Mouse (Mus musculus) embryo, embryonic 10 days (tissue): Measurements from ENCODE around the gene Mmel1.

Experiments used
- DNase-seq: peaks from one replicate; pipeline ENCODE4 v3.0.0-alpha.2; 2015; ENCODE audit warnings: low spot score

The Mmel1 gene

DNA sequence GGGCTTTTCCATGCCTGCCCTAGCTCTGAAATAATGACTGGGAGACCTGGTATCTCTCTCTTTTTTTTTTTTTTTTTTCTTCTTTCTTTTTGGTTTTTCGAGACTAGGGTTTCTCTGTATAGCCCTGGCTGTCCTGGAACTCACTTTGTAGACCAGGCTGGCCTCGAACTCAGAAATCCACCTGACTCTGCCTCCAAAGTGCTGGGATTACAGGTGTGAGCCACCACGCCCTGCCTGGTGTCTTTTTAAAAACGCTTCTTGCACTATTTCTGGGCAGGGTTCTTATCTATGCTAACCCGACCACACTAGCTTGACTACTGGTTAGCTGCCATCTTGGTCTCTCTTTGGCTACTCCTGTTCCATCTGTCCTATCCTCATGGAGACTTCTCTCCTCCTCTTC lies 39.1 kb downstream of the Mmel1 start:
- no peak for DNase-seq

DNA sequence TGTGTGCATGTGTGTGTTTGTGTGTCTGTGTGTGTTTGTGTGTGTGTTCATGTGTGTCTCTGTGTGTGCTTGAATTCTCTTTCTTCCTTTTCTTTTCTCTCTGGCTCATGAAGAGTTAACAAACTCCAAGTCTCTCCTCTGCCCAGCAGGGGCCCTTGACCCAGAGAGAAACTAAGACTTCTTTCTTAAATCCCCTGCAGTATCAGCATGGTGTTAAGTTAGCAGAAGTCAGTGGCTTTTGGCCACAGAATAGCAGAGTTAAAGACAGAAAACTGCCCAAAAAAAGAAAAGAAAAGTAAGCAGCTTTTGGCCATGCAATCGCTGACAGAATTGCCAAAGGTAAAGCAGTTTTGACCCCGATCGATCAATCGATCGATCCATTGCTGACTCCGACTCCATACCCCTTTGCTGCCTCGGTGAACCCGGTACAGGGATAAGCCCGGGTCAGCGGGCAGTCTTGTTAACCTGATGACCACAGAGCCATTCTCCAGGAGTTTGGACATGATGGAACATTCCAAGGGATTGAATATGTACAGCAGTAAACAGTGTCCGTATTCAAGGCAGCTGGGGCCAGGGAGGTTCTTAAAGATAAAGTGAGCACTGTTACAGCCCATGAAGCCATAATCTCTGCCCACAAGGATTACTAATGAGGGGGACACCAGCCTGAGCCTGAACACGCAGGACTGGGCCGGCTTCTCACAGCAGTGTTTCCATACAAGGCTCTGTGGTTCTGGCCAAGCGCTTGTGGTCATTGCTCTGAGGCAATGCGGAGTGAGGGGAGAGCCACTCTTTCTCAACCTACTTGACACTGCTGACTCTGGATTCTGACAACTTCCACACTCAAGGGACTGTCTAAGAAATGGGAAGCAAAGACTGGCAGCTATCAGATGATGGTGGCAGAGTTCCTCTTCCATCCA lies 41.5 kb downstream of the Mmel1 start:
- no peak for DNase-seq

DNA sequence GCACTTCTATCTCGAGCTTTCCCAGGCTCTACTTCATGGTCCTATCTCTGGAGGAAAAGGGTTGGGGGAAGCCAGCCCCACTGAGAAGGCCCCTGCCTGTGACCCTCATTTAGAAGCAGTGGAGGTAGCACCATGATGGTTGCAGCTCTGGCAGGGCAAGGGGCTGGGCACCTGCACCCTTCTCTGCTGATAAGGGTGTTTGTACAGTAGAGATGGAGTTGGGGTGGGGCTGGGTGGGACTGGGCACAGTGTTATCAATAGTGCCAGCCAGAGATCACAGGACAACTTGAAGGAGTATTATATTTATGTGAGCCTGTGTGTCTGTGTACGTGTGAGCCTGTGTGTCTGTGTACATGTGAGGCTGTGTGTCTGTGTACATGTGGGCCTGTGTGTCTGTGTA lies 42.3 kb downstream of the Mmel1 start:
- DNase-seq = no peak

DNA sequence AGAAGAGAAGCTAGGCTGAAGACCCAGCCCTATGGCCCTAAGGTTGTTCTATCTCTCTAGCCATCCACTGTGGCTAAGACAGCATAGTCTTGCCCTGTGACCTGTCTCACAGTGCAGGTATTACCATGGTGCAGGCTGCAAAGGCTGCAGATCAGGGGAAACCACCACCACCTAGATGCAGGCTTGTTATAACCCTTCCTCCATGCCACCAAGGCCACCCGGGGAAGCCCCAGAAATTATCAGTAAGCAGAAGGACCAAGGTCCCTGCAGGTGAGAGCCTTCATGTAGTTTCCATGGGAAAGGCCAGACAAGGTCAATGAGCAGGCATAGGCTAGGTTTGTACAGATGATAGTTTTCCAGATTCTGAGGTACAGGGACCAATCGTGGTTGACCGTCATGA lies 44.5 kb downstream of the Mmel1 start:
- DNase-seq = no peak

DNA sequence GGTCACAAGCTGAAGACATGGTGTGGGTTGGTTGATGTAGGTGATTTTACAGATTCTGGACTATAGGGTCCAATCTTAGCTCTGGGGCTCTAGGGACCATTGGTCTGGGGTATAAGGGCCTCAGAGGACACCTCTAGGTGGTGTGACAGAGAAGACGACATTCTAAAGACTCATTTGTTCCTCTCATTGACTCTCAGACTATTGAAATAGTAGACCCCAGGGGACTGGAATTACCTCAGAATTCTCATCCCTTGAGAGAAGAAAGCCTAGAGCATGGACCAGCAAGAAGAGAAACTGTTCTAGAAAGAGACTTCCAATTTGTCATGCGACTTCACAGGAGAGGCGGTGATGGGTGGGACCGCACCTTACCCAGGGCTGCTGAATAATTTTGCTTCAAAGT lies 44.9 kb downstream of the Mmel1 start:
- DNase-seq = no peak

DNA sequence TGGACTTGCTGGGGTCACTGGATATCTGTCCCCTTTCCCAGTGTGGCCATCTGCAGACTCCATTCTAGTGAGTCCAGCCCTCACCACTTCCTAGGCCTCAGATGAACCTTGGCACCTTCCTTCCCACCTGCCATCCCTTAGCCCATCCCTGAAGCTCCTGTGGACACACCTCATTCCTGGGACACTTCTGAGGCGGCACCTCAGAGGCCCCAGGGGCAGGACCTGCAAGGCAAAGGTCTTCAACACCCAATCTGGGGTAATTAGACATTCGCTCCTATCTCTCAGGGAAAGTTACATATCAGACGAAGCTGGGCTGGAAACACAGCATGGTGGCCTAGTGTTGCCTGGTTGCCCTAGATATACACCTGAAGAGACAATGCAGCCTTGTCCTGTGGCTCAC lies 45.3 kb downstream of the Mmel1 start:
- no peak for DNase-seq

DNA sequence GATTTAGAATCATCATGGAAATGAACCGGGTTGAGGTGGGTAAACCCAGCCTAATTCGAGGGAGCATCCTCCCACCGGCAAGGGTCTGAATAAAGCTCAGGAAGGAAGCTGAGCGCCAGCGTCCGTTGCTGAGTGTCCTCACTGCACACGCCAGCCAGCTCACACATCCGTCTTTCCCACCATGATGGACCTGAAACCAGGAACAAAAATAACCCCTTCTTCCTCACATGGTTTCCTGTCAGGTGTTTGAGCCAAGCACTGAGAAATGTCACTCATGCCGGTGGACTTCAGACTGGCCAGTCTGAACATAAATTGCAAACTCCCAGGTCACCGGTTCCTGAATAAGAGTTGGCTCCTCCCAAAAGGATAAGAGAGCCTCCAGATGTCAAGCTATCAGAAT lies 45.9 kb downstream of the Mmel1 start:
- no peak for DNase-seq

DNA sequence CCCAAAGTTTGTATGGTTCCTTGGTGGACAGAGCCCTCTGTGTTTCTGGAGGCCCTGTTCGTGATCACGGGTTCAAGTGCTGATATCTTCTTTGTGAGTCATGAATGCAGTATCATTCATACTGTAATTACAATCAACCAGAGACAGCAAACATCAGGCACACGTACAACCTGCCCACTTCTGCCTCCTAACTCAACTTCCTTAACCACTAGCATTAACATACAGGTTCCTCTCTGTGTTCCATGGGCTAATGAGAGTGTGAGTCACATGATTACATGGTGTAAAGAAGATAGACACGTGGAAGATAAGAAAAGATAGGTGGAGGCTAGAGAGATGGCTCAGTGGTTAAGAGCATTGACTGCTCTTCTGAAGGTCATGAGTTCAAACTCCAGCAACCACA lies 47.3 kb downstream of the Mmel1 start:
- DNase-seq = no peak

DNA sequence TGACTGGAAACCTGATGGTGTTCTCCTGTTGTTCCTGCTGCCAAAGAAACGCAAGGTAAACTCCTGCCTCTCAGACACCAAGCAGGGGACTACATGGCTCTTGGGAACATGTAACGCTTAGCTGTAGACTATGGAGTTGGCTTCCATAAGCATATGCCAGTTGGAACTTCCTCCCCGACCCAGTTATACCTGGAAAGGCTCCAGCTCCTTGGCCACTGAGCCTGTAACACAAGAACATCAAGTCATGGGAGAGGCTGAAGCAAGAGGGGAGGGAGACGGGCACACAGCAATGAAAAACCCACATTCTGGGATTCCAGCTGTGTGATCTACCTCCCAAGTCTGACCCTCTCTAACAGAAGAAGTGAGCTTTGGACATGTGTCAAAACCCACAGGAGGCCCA lies 52.9 kb downstream of the Mmel1 start:
- DNase-seq = no peak

DNA sequence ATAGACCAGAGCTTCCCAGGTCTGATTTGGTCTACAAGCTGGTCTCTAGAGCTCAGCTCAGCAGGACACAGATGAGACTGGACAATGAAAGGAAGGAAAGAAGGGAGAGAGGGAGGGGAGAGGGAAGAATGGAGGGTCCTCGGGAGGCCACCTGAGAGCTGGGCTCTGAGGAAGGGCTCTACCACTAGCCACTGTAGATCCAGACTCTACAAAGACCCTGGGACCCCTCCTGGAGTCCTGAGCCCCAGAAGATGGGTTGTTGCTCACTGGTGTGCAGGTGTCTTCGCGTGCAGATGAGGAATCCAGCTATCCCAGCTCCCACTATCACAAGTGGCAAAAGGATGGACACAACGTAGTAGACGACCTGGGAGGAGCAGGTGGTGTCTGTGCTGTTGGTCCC lies 53.5 kb downstream of the Mmel1 start:
- no peak for DNase-seq

DNA sequence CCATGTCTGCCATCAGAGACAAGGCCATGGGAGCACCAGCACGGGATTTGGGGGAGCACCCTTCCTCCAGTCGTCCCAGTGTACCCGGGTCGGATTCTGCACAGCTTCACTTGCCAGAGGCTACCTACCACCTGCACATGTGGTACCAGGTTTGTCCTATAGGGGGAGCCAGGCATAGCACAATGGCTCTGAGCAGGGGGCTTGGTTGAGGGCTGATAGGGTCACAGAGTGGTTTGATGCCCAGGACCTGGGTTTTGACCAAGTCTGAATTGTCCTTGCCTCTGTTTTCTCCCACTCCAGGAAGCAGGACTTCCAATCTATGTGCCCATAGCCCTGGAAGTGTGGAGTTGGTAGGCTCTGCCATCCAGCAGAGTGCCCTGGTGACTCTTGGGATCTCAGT lies 56.0 kb downstream of the Mmel1 start:
- peak; percentile 28 for DNase-seq

DNA sequence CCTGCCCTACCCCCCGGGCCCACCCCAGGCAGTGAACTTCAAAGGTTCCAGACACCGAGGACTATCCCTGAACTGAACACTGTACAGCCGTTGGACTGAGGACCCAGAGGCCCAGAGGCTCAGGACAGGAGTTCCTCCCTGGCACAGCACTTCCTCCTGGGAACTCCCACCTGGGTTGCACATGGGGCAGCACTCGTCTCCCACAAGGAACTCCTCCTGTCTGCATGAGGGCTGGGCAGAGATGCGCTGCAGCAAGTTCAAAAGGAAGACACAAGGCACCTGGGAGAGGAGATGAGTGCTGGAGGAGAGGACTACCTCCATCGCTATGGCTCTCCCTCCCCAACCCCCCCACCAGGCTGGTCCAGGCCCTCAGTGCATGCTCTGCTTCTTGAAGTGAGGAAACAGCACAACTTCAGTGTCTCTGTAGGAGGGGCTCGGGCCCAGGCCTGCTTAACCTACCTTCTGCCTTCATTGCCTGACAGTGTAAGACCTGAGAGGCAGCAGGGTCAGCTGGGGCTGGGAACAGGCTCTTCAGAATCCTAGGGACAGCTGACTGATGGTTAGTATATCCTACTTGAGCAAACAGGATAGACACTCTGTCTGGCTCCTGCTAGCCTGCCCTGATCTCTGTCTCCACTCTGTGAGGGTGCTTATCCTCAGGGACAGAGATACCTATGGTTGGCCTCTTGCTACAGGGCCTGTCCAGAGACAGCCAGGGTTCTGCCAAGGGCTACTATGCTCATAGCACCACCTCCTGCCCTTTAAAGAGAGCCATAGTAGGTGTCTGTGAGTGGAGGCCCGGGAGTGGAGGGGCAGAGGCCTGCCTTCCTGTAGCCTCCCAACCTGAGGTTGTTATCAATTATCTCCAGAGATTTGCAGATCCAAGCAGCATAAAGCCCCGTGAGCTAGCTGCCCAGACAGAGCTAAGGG lies 57.8 kb downstream of the Mmel1 start:
- DNase-seq = no peak

DNA sequence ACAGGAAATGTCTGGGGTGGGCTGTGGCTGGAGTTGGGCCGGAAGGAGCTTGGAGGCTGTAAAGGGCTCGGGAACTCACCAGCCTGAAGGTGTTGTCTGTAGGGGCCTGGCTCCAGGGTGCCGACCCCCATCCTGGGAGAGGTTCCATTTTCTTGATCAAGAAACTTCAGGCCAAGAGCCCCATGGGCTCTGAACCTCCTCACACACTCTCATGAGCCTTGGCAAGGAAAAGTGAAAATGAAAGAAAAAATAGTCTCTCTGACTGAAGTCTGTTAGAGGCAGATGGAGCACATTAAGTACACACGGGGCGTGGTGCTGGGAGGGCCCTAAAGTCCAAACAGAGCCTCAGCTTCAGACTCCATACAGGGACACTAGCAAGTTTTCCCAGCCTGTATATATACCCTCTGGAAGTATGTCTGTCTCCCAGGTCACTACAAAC lies 58.5 kb downstream of the Mmel1 start:
- no peak for DNase-seq

DNA sequence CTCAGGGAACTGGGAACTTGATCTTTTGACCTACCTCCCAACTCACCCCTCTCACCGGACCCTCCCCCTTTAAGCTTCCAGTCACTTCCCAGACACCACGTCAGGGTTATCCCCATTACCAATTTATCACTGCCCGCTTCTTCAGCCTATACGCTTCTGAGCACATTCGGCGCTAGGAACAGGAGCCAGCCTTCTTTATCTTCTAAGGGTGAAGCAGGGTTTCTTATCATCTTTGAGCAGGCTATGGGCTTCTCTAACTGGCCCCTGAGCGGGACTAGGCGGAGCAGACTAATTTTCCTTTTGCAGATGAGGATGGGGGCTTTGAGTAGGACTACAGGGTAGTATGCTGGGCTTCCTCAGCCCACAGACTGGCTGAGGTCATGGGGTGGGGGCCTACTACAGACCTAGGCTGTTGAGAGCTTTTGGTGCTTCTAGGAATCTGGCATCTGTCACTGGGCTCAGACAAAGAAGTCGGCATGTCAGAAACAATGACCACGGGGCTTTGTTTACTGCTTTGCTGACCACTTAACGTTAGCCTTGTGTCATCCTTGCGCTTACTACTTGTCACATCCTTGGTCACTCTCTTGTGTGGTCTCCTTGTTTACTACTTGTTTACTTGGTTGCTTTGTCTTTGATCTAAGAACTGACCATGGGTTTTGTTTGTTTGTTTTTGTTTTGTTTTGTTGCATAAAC lies 59.2 kb downstream of the Mmel1 start, which contains the start of gene Tnfrsf14:
Gene Tnfrsf14 (minus strand): TSS at position 169 of the 693 bp plus-strand sequence.
- peak; percentile 51 for DNase-seq

DNA sequence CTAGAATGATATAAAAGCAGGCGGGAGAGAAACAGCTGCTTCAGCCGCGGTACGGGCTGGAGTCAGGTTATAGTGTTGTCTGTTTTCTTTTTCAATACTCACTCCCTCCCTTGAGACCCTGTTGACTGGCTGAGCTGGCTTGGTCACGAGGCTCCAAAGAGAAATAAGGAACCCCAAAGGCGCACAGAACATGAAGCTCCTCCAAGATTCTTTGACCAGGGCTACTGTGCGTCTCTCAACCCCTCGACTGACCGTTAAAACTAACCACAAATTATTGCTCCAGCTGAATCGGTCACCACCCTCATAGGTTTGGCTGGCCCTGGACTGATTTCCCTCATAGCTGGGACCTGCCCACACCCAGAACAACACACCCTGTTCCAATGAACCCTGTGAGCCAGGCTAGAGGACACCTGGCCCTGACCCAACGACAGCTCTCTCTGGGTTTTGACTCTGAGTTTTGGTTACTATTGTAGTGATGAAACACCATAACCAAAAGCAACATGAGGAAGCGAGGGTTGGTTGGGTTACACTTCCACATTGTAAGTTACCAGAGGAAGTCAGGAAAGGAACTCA lies 59.8 kb downstream of the Mmel1 start:
- DNase-seq = no peak

DNA sequence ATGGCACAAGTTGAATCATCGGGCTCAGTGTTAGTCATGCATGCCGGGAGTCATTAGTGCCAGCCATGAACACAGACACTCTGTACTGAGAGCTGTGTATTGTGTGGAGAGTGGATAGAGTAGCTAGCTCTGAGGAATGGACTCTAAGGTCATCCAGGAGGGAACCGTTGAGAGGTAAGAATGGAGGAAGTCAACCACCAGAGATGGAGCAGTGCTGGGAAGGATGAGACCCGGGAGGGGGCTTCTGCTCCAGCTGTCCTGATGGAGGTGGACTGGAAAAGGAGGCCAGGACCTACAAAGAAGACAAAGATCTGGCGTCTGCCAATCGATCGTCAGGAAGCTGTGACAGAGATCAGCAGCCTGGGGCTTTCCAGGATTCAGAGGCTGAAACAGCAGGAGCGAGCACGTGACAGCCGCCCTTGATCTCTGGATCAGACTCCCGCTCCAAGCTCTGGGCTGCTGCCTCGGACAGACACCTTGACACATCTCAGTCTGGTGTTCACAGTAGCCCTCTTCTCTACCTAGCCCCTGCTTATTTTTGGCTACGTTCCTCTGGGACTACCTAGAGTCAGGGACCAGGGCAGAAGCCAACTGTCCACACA lies 64.0 kb downstream of the Mmel1 start:
- DNase-seq = no peak

DNA sequence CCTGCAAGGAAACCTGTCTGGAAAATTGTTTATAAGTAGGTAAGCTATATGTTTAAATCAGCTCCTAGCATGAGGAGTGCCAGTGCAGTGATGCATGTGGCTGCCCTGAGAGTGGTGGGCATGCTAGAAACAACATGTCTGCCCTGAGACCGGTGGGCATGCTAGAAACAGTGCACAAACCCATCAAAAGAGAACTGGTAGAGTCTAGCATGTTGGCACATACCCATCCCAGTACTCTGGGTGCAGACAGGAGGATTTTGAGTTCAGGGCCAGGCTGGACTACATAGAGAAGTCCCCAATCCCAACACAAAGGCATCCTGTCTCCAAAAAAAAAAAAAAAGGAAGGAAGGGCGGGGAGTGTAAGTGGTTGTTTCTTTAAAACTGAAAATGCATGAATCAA lies 65.4 kb downstream of the Mmel1 start:
- no peak for DNase-seq

DNA sequence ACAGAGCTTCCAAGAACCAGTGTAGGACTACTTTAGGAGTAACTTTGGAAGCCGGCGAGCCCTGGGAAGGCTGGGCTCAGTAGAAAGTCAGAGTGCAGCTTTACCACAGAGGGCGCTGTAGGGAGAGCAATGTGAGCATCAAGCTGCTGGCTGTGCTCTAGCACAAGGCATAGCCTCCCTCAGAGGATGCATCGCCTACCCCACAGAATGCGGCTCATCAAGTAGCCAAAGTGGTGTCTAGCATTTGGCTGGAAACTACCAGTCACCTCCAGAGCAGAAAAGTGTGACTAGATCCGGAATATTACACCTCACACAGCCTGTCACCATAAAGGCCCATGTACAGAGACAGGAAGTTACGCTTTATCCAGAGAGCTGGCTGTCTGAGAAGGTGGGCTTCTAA lies 66.4 kb downstream of the Mmel1 start:
- DNase-seq = no peak

DNA sequence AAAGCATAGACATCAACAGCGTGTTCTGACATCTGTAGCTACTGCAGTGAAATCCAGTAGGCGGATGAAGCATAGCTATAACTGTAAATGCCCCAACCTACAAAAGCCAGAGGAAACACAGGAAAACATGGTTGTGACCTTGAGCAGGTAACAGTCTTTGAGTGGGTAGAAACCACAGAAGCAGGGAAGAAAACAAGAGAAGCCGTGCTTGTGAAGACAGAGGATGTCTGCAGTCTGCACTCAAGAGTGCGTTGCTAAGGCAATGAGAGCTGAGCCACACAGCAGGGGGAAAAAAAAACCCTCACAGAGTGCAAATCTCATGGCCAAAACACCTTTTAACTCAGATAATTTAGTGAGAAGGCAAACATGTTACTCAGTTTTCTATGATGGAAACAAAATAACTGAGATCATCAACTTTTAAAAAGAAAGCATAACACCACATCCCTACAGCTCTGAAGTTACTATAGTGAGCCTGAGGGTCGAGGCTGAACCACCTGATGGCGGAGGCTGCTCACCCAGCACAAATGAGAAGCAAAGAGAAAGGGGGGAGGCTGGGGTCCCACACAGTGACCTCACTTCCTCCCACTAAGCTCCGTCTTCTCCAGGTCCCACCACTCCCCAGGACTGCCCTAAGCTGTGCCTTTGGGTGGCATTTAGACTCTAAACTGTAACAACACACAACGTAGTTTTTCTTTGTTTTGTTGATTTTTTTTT lies 67.3 kb downstream of the Mmel1 start:
- no peak for DNase-seq

DNA sequence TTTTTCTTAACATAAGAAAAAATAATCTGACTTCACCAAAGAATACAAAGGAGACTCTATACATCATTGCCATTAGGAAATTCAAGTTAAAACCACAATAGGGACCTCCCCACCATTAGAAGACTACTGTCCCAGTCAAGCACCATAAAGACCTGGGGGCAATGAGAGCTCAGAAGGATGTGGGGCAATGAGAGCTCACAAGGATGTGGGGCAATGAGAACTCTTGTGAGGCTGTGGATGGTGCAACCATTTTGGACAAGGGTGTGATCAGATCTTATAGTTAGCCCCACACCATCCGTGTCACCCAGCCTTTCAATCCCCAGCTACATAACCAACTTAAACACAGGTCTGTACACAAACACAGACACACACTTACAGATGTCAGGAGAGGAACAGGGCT lies 68.4 kb downstream of the Mmel1 start:
- no peak for DNase-seq

DNA sequence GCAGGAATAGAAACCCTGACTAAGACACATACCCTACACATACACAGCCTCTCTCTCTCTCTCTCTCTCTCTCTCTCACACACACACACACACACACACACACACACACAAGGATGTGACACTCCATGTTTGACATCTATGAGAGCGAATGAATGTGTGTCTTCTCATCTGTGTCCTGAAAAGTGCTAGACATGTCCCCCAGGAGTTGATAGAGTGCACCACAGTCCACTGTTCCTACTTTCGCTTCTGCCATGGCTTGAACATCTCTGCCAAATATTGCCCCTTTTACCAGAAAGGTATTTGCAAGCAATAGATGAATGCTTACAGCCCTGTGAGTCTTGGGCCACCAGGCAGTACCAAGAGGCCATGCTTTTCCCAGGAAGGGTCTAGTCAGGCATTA lies 70.8 kb downstream of the Mmel1 start:
- DNase-seq = no peak
